Mouse (Mus musculus) testis, adult 2 months (tissue): Measurements from ENCODE around the gene Ttc30a1.

Experiments
- CTCF ChIP-seq: fragments of 200-500 bp; IDR thresholded peaks from 2 replicates; pipeline ENCODE4 v1.5.1; 2012; ENCODE audit warnings: low read depth, mild to moderate bottlenecking, inconsistent platforms, low read length, moderate library complexity; ENCODE audit not compliant: control insufficient read depth, insufficient read depth, insufficient replicate concordance
- POLR2A ChIP-seq: fragments of 200-500 bp; IDR thresholded peaks from 2 replicates; pipeline ENCODE4 v1.6.1; 2012; ENCODE audit warnings: low read depth, mild to moderate bottlenecking, inconsistent platforms, low read length, moderate library complexity; ENCODE audit not compliant: control insufficient read depth

DNA sequence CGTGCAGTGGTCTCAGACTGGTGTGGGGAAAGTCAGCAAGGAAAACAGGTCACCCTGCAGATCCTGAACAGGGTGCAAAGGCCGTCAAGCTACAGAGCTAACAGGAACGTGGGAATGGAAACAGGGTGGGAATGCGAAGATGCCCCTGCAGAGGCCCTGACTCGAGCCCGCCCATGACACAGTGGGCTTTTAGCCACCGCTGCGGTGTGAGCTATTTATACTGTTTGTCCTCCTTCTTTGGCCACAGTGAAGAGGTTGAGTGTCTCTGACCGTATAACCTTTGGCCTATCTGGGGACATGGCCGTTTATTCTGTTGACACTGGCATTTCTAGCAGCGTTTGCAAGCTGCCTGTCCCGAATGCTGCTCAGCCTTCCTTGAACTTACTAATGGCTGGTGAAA lies 17.9 kb upstream of the Ttc30a1 start:
- no peak for TF ChIP-seq CTCF
- TF ChIP-seq POLR2A, result no peak
